Mouse (Mus musculus) liver, embryonic 13.5 days (tissue): ENCODE results near the gene Cnih2. TPM values are rescaled to one million over a fixed set of nuclear protein-coding genes. Genes with fewer than 3 reads are reported as not detected.

Experiments
- ATAC-seq: fragments of 200-750 bp; cut with Nextera tagmentation; 2 replicates; pipeline ENCODE4 v1.8.0; 2017; ENCODE audit warnings: low read depth, mild to moderate bottlenecking, moderate number of reproducible peaks, moderate library complexity
- DNase-seq: peaks from one replicate; pipeline ENCODE4 v3.0.0; 2022
- H3K27ac ChIP-seq: fragments of 300-500 bp; sonication (generic); 2 replicates; pipeline ENCODE4 v1.5.1; 2015; ENCODE audit warnings: moderate library complexity, mild to moderate bottlenecking, inconsistent platforms
- H3K27me3 ChIP-seq: fragments of 300-500 bp; sonication (generic); 2 replicates; pipeline ENCODE4 v1.6.1; 2015; ENCODE audit warnings: mild to moderate bottlenecking, inconsistent platforms
- H3K36me3 ChIP-seq: fragments of 300-500 bp; sonication (generic); 2 replicates; pipeline ENCODE4 v1.6.1; 2015; ENCODE audit warnings: mild to moderate bottlenecking, inconsistent platforms
- H3K4me1 ChIP-seq: fragments of 300-500 bp; sonication (generic); replicated peaks from 2 replicates; pipeline ENCODE4 v1.6.1; 2015; ENCODE audit warnings: inconsistent platforms
- H3K4me2 ChIP-seq: fragments of 300-500 bp; sonication (generic); 2 replicates; pipeline ENCODE4 v1.6.1; 2015; ENCODE audit warnings: inconsistent platforms, mild to moderate bottlenecking, moderate library complexity
- H3K4me3 ChIP-seq: fragments of 300-500 bp; sonication (generic); replicated peaks from 2 replicates; pipeline ENCODE4 v1.5.1; 2015; ENCODE audit warnings: mild to moderate bottlenecking, inconsistent platforms
- H3K9ac ChIP-seq: fragments of 300-500 bp; sonication (generic); 2 replicates; pipeline ENCODE4 v1.6.1; 2015; ENCODE audit warnings: mild to moderate bottlenecking, inconsistent platforms
- H3K9me3 ChIP-seq: fragments of 300-500 bp; sonication (generic); replicated peaks from 2 replicates; pipeline ENCODE4 v1.6.1; 2016; ENCODE audit warnings: inconsistent platforms
- WGBS: fragments of 180-500 bp; shearing (Covaris S2); methylation state at CpG from one replicate; pipeline ENCODE4 v1.1.7; 2015; ENCODE audit not compliant: insufficient replicate concordance; 5-methylcytosine and 5-hydroxymethylcytosine counted together
- polyA plus RNA-seq: library from polyadenylated mRNA; unstranded; fragments of >200 nt; fragmentation: Nextera tagmentation; extraction: Ambion mirVana; gene quantifications from 2 replicates; pipeline ENCODE4 v1.2.1, GENCODE M21; 2015

Gene Cnih2
- polyA plus RNA-seq, 1 experiment from 2014 or later = 1.3 TPM

DNA sequence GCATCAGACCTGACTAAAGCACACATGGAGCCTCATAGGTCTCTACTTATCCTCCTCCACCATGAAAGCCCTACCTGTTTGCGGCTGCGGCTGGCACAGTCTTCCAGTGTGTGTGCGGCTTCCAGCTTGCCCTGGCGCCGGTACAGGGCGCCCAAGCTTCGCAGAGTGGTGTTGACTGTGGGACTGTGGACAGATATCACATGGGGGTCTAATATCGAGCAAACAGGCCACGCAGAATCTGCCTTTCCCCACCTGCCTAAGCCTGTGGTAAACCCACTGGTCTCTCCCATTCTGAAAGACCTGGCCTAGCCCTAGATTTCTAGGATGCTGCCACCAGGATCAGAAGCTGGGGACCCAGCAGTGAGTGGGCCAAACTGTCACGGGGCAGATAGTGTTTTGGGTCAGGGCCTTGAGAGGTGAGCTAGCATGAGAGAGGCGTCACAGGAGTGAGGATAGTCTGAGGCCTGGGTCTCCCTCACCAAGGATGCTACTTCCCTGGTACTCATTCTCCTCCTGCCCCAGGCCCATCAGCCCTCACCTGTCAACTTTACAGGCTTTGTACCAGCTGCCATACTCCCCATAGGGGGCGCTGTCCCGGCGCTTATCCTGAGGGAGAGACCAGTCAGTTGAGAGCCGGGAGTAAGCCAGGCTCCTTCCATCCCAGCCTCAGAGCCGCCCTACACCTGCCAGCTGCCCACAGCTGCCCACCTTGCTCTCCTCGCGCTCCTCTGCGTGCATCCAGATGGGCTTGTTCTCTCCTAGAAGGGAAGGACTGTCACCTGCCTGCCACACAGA, 11.5 kb upstream of the Cnih2 start:
- peaks cover 42% of the 10 kb centered on the region for H3K4me1 ChIP-seq
- H3K27ac ChIP-seq = no peak overlapping the region
- no peak overlapping the region for H3K9ac ChIP-seq
- 66% methylated on average over 19 of the region's 19 CpGs for WGBS
- H3K36me3 ChIP-seq = peaks cover 8% of the 10 kb centered on the region; the same call in 1 of the 2 replicates
- no peak for ATAC-seq
- no peak for DNase-seq
- no peaks in the 10 kb centered on the region for H3K27me3 ChIP-seq
- H3K4me3 ChIP-seq = no peak overlapping the region
- H3K4me2 ChIP-seq = no peak overlapping the region
- H3K9me3 ChIP-seq = no peaks in the 10 kb centered on the region

DNA sequence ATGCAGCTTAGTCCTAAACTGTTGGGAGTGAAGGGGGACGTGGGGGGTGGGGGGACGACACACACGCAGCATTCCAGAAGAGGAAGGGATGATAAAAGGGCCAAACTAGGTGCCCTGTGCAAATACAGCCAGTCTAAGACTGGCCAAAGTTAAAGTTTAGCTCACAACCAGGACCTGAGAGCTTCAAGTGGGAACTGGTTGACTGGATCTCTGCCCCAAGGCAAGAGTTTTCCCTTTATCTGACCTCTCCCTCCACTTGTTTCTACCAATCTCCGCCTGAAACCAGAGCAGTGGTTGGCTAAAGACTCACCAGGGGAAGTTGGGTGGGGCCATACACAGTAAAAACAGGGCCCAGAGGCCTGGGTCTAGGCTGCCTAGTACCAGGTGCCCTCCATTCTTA, 10.4 kb upstream of the Cnih2 start:
- peaks cover 43% of the 10 kb centered on the region for H3K4me1 ChIP-seq
- H3K9ac ChIP-seq = no peak overlapping the region
- no peak overlapping the region for H3K4me2 ChIP-seq
- H3K9me3 ChIP-seq = no peaks in the 10 kb centered on the region
- 44% methylated on average over 4 of the region's 4 CpGs for WGBS
- H3K4me3 ChIP-seq = no peak overlapping the region
- DNase-seq = no peak
- H3K27ac ChIP-seq = peak overlapping the region; percentile 29; the same call in 1 of the 2 replicates
- no peak for ATAC-seq
- H3K36me3 ChIP-seq = peaks cover 20% of the 10 kb centered on the region
- no peaks in the 10 kb centered on the region for H3K27me3 ChIP-seq

DNA sequence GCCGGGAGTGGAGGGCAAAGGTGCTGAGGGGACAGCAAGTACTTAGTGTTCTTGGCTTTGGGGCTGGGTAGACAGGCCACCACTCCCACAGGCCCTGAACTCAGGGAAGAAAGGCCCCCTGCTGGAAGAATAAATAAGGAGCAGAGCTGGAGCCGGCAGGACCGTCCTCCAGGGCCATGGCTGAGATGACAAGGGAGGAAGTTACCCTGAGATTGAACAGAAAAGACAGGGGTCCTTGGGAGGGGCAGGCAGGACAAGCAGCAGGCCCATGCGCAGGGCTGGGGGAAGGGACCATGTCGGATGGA, 9.9 kb upstream of the Cnih2 start:
- Histone ChIP-seq H3K9ac (no peak overlapping the region), H3K4me1 (peaks cover 43% of the 10 kb centered on the region), H3K27ac (no peak overlapping the region; the same call in 1 of the 2 replicates), H3K4me3 (no peak overlapping the region), H3K9me3 (no peaks in the 10 kb centered on the region), H3K27me3 (no peaks in the 10 kb centered on the region), H3K36me3 (peaks cover 24% of the 10 kb centered on the region), H3K4me2 (no peak overlapping the region)
- ATAC-seq (no peak), DNase-seq (no peak)
- 24% methylated on average over 5 of the region's 5 CpGs for WGBS

DNA sequence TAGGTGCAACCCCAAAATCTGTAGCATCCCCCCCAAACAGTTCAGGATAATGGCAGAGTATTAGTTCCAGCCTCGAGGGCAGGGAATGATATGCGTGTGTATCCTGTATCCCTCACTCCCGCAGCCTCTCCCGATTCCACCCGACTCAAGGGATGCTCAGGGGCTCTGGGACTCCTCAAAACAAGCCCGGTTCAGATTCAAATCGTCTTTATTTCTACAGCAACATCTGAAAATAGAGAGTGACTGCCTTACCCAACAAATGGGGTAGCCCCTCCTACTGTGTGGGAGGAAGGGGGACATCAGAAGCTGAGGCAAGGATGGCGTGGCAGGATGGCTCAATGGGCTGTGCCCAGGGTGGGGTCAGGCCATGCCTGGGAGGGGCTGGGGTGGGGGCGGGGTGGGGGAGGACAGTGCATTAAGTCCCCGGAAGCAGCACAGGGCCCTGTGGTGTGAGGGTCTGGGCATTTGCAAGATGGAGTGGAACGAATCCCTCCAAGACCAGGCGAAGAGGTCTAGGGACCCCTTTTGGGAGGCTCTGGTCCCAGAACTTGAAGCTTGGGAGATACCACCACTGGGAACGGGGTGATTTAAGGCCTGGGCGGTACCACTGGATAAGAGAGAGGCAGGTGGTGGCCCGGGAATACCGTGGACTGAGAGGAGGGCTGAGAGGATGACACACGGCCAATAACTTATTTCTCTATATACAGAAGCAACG, 9.4 kb upstream of the Cnih2 start:
- no peak overlapping the region for H3K27ac ChIP-seq
- peaks cover 29% of the 10 kb centered on the region for H3K36me3 ChIP-seq
- H3K9me3 ChIP-seq = no peaks in the 10 kb centered on the region
- H3K4me1 ChIP-seq = peaks cover 43% of the 10 kb centered on the region
- ATAC-seq (no peak), DNase-seq (no peak)
- WGBS = 68% methylated on average over 18 of the region's 18 CpGs
- H3K4me2 ChIP-seq = peak overlapping the region; percentile 95
- no peaks in the 10 kb centered on the region for H3K27me3 ChIP-seq
- peak overlapping the region; percentile 41 for H3K9ac ChIP-seq
- peak overlapping the region; percentile 83 for H3K4me3 ChIP-seq

DNA sequence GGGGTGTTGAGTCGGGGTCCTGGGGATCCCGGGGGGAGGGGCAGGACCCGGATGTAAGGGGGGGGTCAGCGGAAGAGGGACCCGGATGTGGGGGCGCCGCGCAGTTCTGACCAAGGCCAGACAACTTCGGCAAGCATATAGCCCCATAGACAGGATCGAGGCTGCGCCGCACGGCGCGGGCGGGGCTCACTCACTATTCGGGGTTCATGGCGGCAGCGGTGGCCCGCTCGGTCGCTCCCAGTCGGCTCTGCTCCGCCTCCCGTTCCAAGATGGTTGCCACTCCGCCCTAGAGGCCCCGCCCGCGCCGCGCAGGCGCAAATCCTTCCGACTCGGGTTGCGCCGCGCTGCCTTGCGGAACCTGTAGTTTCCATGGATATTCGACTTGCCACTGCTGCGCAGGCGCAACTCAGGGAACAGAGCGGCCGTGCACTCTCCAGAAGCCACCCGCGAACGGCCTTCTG, 8.4 kb upstream of the Cnih2 start, which contains the start of gene Rab1b:
Rab1b (minus strand) TSS at position 342 of the 461 bp plus-strand sequence.
- ATAC-seq (peak; percentile 94), DNase-seq (peak; percentile 98)
- Histone ChIP-seq H3K9me3 (no peaks in the 10 kb centered on the region), H3K4me1 (peaks cover 43% of the 10 kb centered on the region), H3K9ac (peak within 1 kb of the TSS; percentile 91), H3K4me3 (peak within 1 kb of the TSS; percentile 83), H3K27me3 (no peaks in the 10 kb centered on the region), H3K36me3 (peaks cover 39% of the 10 kb centered on the region), H3K27ac (peak within 1 kb of the TSS; percentile 89), H3K4me2 (peak within 1 kb of the TSS; percentile 95)
- under 1% methylated on average over 45 of the region's 46 CpGs for WGBS

DNA sequence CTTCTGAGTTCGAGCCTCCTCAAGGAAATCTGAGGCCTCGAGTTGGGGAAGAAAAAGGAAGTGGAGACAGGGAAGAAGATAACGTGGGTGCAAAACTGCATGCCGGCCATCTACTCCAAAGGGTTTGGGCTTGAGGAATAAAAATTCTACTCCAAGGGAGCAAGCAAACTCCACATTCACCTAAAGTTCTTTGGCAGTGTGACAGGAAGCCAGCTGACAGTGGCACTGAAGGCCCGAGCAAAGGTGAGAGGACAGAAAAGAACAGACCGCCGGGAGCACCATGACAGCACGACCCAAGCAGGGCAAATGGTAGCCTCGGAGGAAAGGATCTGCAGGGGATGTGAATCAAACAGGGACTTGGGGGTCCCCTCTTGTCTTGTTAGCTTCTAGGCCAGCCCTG, 7.8 kb upstream of the Cnih2 start:
- peaks cover 43% of the 10 kb centered on the region for H3K4me1 ChIP-seq
- DNase-seq (no peak), ATAC-seq (no peak)
- peak overlapping the region; percentile 83 for H3K4me3 ChIP-seq
- H3K9me3 ChIP-seq = no peaks in the 10 kb centered on the region
- peak overlapping the region; percentile 91 for H3K9ac ChIP-seq
- H3K4me2 ChIP-seq = peak overlapping the region; percentile 95
- 3% methylated on average over 9 of the region's 9 CpGs for WGBS
- H3K36me3 ChIP-seq = peaks cover 46% of the 10 kb centered on the region
- peak overlapping the region; percentile 89 for H3K27ac ChIP-seq
- no peaks in the 10 kb centered on the region for H3K27me3 ChIP-seq

DNA sequence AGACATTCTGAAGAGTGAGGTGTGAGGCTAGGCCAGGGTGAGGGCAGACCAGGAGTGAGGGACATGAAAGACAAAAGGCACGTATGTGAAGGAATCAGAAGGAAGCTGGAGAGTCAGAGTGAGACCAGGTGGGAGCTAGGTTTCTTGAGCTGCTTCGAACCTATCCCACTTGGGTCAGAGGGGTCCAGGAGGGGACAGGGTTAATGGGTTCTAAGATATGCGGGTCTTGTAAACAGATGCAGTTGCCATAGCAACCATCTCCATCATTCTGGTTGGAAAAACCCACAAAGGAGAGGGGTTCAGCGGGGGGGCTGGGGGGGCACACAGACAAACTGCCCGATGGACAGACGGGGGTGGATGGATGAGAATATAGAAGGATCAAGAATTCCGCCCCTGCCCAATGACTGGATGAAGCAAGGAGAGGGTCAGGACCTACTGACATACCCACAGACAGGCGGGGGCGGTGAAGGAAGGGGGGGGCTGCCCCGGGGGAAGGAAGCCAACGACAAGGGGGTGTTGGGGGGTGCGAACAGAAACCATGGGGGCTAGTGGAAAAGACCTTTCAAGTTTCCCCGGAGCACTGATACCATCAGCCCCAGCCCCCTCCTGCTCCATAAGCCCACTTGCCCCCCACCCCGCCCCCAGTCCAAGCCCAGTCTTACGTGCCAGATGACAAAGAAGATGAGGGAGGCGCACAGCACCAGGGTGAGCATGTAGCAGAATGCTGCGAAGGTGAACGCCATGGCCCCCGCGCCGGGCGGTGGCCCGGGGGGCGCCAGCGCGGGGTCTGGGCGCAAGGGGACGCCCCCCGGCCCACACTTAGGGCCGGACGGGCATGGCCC, 579 bp downstream of the Cnih2 start:
- Histone ChIP-seq H3K9me3 (no peaks in the 10 kb centered on the region), H3K27me3 (peaks cover 33% of the 10 kb centered on the region), H3K36me3 (peaks cover 39% of the 10 kb centered on the region), H3K4me3 (peak overlapping the region; percentile 54), H3K27ac (no peak overlapping the region), H3K9ac (peak overlapping the region; percentile 63), H3K4me1 (peaks cover 56% of the 10 kb centered on the region), H3K4me2 (peak overlapping the region; percentile 87)
- no peak for ATAC-seq
- WGBS = 7% methylated on average over 31 of the region's 31 CpGs
- no peak for DNase-seq

DNA sequence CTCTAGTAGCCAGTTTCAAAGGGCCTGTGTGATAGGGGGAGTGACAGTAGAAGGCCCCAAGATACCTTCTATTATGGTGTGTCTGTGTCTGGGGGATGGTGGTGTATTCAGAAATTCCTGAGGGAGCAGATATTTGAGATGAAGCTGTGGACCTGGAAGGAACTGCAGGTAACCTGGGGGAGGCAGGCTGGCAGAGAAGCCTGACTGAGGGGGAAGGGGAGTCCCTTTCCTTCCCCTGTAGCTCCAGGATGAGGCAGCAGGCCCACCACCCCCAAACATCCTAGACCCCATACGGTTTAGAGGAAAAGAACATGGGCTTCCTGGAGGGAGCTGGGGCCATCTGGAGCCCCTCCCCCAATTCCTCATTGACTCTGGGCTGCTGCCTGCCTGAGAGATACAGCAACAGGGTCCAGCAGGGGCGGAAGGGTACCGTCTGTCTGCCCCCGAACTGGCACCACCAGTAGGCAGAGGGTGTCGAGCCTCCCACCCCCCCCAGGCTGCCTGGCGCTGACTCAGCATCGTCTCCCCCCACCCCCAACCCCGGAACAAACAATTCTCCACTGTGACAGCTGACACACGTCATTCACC, 2.3 kb downstream of the Cnih2 start:
- H3K27ac ChIP-seq = no peak overlapping the region
- H3K4me1 ChIP-seq = peaks cover 56% of the 10 kb centered on the region
- no peaks in the 10 kb centered on the region for H3K9me3 ChIP-seq
- peaks cover 38% of the 10 kb centered on the region for H3K36me3 ChIP-seq
- H3K9ac ChIP-seq = no peak overlapping the region
- DNase-seq (no peak), ATAC-seq (no peak)
- peaks cover 33% of the 10 kb centered on the region for H3K27me3 ChIP-seq
- no peak overlapping the region for H3K4me3 ChIP-seq
- H3K4me2 ChIP-seq = no peak overlapping the region
- WGBS = 10% methylated on average over 9 of the region's 9 CpGs

DNA sequence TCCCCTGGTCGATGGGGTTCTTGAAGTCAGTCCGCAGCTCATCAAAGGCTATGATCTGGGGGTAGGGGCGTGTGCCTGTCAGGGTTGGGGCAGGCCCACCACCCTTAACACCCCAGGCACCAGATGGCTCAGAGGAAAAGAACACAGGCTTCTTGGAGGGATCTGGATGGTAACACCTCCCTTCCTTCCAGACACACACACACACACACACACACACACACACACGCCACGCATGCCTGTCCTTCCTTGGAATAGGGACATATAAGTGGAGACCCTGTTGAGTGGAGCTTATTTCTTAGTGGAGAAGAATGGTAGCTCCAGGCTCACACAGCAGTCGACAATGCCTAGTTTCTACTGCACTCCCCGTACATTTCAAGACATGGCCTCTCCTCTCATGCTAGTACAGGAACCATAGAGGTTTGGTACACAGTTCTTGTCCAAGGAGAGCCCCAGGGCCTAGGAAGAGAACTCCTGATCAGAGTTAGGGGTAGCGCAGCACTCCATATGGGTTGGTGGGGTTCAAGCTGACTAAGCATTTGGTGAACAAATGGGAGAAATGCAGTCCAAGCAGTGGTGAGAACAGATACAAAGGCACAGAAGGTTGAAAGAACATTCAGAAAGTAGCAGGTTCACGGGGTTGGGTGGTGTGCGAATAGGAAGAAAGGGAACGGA, 3.4 kb downstream of the Cnih2 start:
- peaks cover 33% of the 10 kb centered on the region for H3K27me3 ChIP-seq
- WGBS = 47% methylated on average over 11 of the region's 11 CpGs
- no peak overlapping the region for H3K4me3 ChIP-seq
- no peak for DNase-seq
- no peak overlapping the region for H3K4me2 ChIP-seq
- H3K36me3 ChIP-seq = peaks cover 35% of the 10 kb centered on the region
- H3K9me3 ChIP-seq = no peaks in the 10 kb centered on the region
- H3K9ac ChIP-seq = no peak overlapping the region
- ATAC-seq = no peak
- peaks cover 56% of the 10 kb centered on the region for H3K4me1 ChIP-seq
- no peak overlapping the region for H3K27ac ChIP-seq

DNA sequence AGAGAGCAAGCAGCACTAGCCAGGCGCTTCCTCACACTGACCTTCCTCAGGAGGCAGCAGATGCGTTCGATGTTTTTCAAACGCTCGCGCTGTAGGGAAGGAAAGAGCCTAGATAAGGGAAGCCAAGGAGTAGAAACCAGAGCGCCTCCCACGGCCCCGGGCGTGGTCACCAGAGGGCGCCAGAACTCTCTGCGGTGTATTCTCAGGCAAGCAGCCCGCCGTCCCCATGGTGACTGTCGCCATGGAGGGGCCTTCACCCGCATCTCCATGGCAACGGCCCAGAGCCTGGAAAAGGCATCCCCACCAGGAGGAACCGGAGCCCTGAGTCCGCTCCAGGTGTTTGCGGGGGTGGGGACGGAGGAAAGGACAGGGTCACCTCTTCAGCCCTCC, 4.1 kb downstream of the Cnih2 start:
- WGBS = 0% methylated on average over 21 of the region's 21 CpGs
- H3K9me3 ChIP-seq = no peaks in the 10 kb centered on the region
- peaks cover 59% of the 10 kb centered on the region for H3K4me1 ChIP-seq
- no peak overlapping the region; the same call in 1 of the 2 replicates for H3K9ac ChIP-seq
- ATAC-seq (peak; percentile 52), DNase-seq (peak; percentile 81)
- H3K27me3 ChIP-seq = peaks cover 33% of the 10 kb centered on the region
- H3K4me3 ChIP-seq = no peak overlapping the region
- H3K27ac ChIP-seq = no peak overlapping the region
- peaks cover 32% of the 10 kb centered on the region for H3K36me3 ChIP-seq
- H3K4me2 ChIP-seq = no peak overlapping the region
